Mouse (Mus musculus): ENCODE data around the gene Srl. TPM values are rescaled to one million over a fixed set of nuclear protein-coding genes. Genes with fewer than 3 reads are reported as not detected.

Srl gene
- polyA plus RNA-seq, 1 experiment, result 0.53 TPM

GRCm38 (mm10) chr16:4520673-4521072, 20.9 kb downstream of the Srl start:
- H3K27me3 ChIP-seq (ENCODE audit: control insufficient read depth, insufficient read depth, low read length), result no peaks in the 10 kb centered on the region
- peaks cover 2% of the 10 kb centered on the region; the same call in 1 of the 2 replicates for H3K4me1 ChIP-seq (ENCODE audit: control insufficient read depth, insufficient read depth, insufficient read length)
- no peak overlapping the region for H3K27ac ChIP-seq (ENCODE audit: insufficient read depth, low read length)
- no peak overlapping the region for H3K4me3 ChIP-seq (ENCODE audit: extremely low read depth, insufficient read depth, insufficient read length)
- 93% methylated on average over 8 of the region's 8 CpGs for WGBS
- no peak for TF ChIP-seq POLR2A (IDR thresholded peaks at IDR 0.05; ENCODE audit: low read depth, low read length)
- no peak for TF ChIP-seq CTCF (IDR thresholded peaks at IDR 0.05; ENCODE audit: extremely low read depth, insufficient read depth, insufficient read length, insufficient replicate concordance)
- DNase-seq (ENCODE audit: low read depth in 1 of 2, low spot score in 2 of 2), result no peak
- H3K36me3 ChIP-seq (ENCODE audit: control insufficient read depth, insufficient read depth, low read length), result no peaks in the 10 kb centered on the region

GRCm38 (mm10) chr16:4519825-4520224, 21.8 kb downstream of the Srl start:
- Histone ChIP-seq H3K27me3 (ENCODE audit: control insufficient read depth, insufficient read depth, low read length) (no peaks in the 10 kb centered on the region), H3K27ac (ENCODE audit: insufficient read depth, low read length) (no peak overlapping the region), H3K36me3 (ENCODE audit: control insufficient read depth, insufficient read depth, low read length) (no peaks in the 10 kb centered on the region), H3K4me3 (ENCODE audit: extremely low read depth, insufficient read depth, insufficient read length) (no peak overlapping the region), H3K4me1 (ENCODE audit: control insufficient read depth, insufficient read depth, insufficient read length) (peaks cover 2% of the 10 kb centered on the region; the same call in 1 of the 2 replicates)
- 91% methylated on average over 2 of the region's 2 CpGs for WGBS
- no peak for DNase-seq (ENCODE audit: low read depth in 1 of 2, low spot score in 2 of 2)
- no peak for TF ChIP-seq CTCF (IDR thresholded peaks at IDR 0.05; ENCODE audit: extremely low read depth, insufficient read depth, insufficient read length, insufficient replicate concordance)
- no peak for TF ChIP-seq POLR2A (IDR thresholded peaks at IDR 0.05; ENCODE audit: low read depth, low read length)

- TF ChIP-seq CTCF (IDR thresholded peaks at IDR 0.05; ENCODE audit: extremely low read depth, insufficient read depth, insufficient read length, insufficient replicate concordance) (no peak), POLR2A (IDR thresholded peaks at IDR 0.05; ENCODE audit: low read depth, low read length) (no peak)
- peak; percentile 15 to 34 for DNase-seq (ENCODE audit: low read depth in 1 of 2, low spot score in 2 of 2)
- Histone ChIP-seq H3K4me3 (ENCODE audit: extremely low read depth, insufficient read depth, insufficient read length) (no peak overlapping the region), H3K4me1 (ENCODE audit: control insufficient read depth, insufficient read depth, insufficient read length) (peaks cover 2% of the 10 kb centered on the region; the same call in 1 of the 2 replicates), H3K27me3 (ENCODE audit: control insufficient read depth, insufficient read depth, low read length) (no peaks in the 10 kb centered on the region), H3K36me3 (ENCODE audit: control insufficient read depth, insufficient read depth, low read length) (no peaks in the 10 kb centered on the region), H3K27ac (ENCODE audit: insufficient read depth, low read length) (no peak overlapping the region)
- WGBS, result 14% methylated on average over 4 of the region's 4 CpGs
Measured at GRCm38 (mm10) chr16:4519157-4519556, 22.5 kb downstream of the Srl start.

GRCm38 (mm10) chr16:4517906-4518305, 23.7 kb downstream of the Srl start:
- H3K27me3 ChIP-seq (ENCODE audit: control insufficient read depth, insufficient read depth, low read length), result no peaks in the 10 kb centered on the region

GRCm38 (mm10) chr16:4514383-4514782, 27.2 kb downstream of the Srl start:
- H3K36me3 ChIP-seq (ENCODE audit: control insufficient read depth, insufficient read depth, low read length), result no peaks in the 10 kb centered on the region
- 86% methylated on average over 3 of the region's 3 CpGs for WGBS
- H3K27ac ChIP-seq (ENCODE audit: insufficient read depth, low read length), result no peak overlapping the region
- H3K27me3 ChIP-seq (ENCODE audit: control insufficient read depth, insufficient read depth, low read length), result no peaks in the 10 kb centered on the region
- TF ChIP-seq CTCF (IDR thresholded peaks at IDR 0.05; ENCODE audit: extremely low read depth, insufficient read depth, insufficient read length, insufficient replicate concordance) (no peak), POLR2A (IDR thresholded peaks at IDR 0.05; ENCODE audit: low read depth, low read length) (no peak)
- peaks cover 7% of the 10 kb centered on the region; the same call in 1 of the 2 replicates for H3K4me1 ChIP-seq (ENCODE audit: control insufficient read depth, insufficient read depth, insufficient read length)
- DNase-seq (ENCODE audit: low read depth in 1 of 2, low spot score in 2 of 2), result no peak
- no peak overlapping the region for H3K4me3 ChIP-seq (ENCODE audit: extremely low read depth, insufficient read depth, insufficient read length)

More at GRCm38 (mm10) chr16:4517906-4518305, 23.7 kb downstream of the Srl start:
- Histone ChIP-seq H3K27ac (ENCODE audit: insufficient read depth, low read length) (no peak overlapping the region), H3K4me3 (ENCODE audit: extremely low read depth, insufficient read depth, insufficient read length) (no peak overlapping the region), H3K4me1 (ENCODE audit: control insufficient read depth, insufficient read depth, insufficient read length) (peaks cover 2% of the 10 kb centered on the region; the same call in 1 of the 2 replicates), H3K36me3 (ENCODE audit: control insufficient read depth, insufficient read depth, low read length) (no peaks in the 10 kb centered on the region)
- DNase-seq (ENCODE audit: low read depth in 1 of 2, low spot score in 2 of 2), result no peak
- WGBS, result 92% methylated on average over 2 of the region's 2 CpGs
- no peak for TF ChIP-seq CTCF (IDR thresholded peaks at IDR 0.05; ENCODE audit: extremely low read depth, insufficient read depth, insufficient read length, insufficient replicate concordance)
- TF ChIP-seq POLR2A (IDR thresholded peaks at IDR 0.05; ENCODE audit: low read depth, low read length), result no peak

GRCm38 (mm10) chr16:4512661-4513438, 28.8 kb downstream of the Srl start:
- Histone ChIP-seq H3K4me1 (ENCODE audit: control insufficient read depth, insufficient read depth, insufficient read length) (peaks cover 5% of the 10 kb centered on the region; the same call in 1 of the 2 replicates), H3K36me3 (ENCODE audit: control insufficient read depth, insufficient read depth, low read length) (no peaks in the 10 kb centered on the region), H3K4me3 (ENCODE audit: extremely low read depth, insufficient read depth, insufficient read length) (no peak overlapping the region), H3K27ac (ENCODE audit: insufficient read depth, low read length) (peak overlapping the region; percentile 23; the same call in 1 of the 2 replicates), H3K27me3 (ENCODE audit: control insufficient read depth, insufficient read depth, low read length) (no peaks in the 10 kb centered on the region)
- TF ChIP-seq CTCF (IDR thresholded peaks at IDR 0.05; ENCODE audit: extremely low read depth, insufficient read depth, insufficient read length, insufficient replicate concordance) (no peak), POLR2A (IDR thresholded peaks at IDR 0.05; ENCODE audit: low read depth, low read length) (no peak)
- peak in 1 of 2 experiments; percentile 10 for DNase-seq (ENCODE audit: low read depth in 1 of 2, low spot score in 2 of 2)
- WGBS, result 17% methylated on average over 3 of the region's 3 CpGs

- Histone ChIP-seq H3K27ac (ENCODE audit: insufficient read depth, low read length) (no peak overlapping the region), H3K4me1 (ENCODE audit: control insufficient read depth, insufficient read depth, insufficient read length) (peaks cover 5% of the 10 kb centered on the region; the same call in 1 of the 2 replicates), H3K4me3 (ENCODE audit: extremely low read depth, insufficient read depth, insufficient read length) (no peak overlapping the region), H3K36me3 (ENCODE audit: control insufficient read depth, insufficient read depth, low read length) (no peaks in the 10 kb centered on the region), H3K27me3 (ENCODE audit: control insufficient read depth, insufficient read depth, low read length) (no peaks in the 10 kb centered on the region)
- TF ChIP-seq CTCF (IDR thresholded peaks at IDR 0.05; ENCODE audit: extremely low read depth, insufficient read depth, insufficient read length, insufficient replicate concordance) (no peak), POLR2A (IDR thresholded peaks at IDR 0.05; ENCODE audit: low read depth, low read length) (no peak)
- no peak for DNase-seq (ENCODE audit: low read depth in 1 of 2, low spot score in 2 of 2)
- WGBS, result 80% methylated on average over 2 of the region's 2 CpGs
Measured at GRCm38 (mm10) chr16:4511371-4511770, 30.2 kb downstream of the Srl start.
